In the genomic region with DNA sequence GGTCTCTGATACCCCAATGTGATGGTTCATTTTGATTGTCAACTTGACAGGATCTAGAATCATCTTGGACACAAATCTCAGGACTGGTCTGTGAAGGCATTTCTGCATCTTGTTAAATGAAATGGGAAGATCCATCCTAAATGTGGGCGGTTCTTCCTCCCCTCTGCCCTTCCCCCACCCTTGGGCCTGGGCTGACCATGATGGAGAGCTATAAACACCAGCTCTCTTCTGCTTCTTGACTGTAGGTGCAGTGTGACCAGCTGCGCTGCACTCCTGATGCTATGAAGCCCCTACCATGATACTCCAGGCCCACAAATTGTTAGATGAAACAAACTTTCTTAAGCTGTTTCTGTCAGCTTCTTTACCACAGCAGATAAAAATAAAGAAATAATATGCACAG, we compare ENCODE assay signal across 29 mouse cellular contexts. TPM values are rescaled to one million over a fixed set of nuclear protein-coding genes. Genes with fewer than 3 reads are reported as not detected.
"Had no signal": no experiment of that assay in that cellular context is flagged by ENCODE, and none has a peak within 500 bp of the region (broad histone marks: within the 10 kb centered on the region; RNA-seq: fewer than 3 reads in every experiment).

No protein-coding gene starts in this region.

- H3K4me3 ChIP-seq: forebrain, embryonic 15.5 days; heart, embryonic 10.5 days; heart, embryonic 12.5 days; kidney, embryonic 15.5 days; limb, embryonic 13.5 days; limb, embryonic 15.5 days; liver, embryonic 12.5 days had no signal

- ATAC-seq: forebrain, embryonic 15.5 days; forebrain, postnatal 0 days; intestine, embryonic 16.5 days; liver, embryonic 12.5 days had no signal

- H3K36me3 ChIP-seq: forebrain, embryonic 15.5 days; heart, embryonic 10.5 days; heart, embryonic 12.5 days; kidney, embryonic 15.5 days; limb, embryonic 13.5 days; limb, embryonic 15.5 days; liver, embryonic 12.5 days had no signal

- H3K27ac ChIP-seq: forebrain, embryonic 15.5 days; heart, embryonic 10.5 days; kidney, embryonic 15.5 days; kidney, postnatal 0 days; limb, embryonic 13.5 days; limb, embryonic 15.5 days; liver, embryonic 12.5 days; liver, embryonic 14.5 days had no signal

- DNase-seq: forebrain, postnatal 0 days; gastrocnemius, postnatal 14 days; gastrocnemius, postnatal 36 days; heart, adult 18-20 months; heart, postnatal 10 days; heart, postnatal 36 days; kidney, adult 11 months; kidney, adult 2 months; kidney, adult 9 months; kidney, postnatal 14 days; kidney, postnatal 36 days; layer of hippocampus, adult 9-11 months; layer of hippocampus, postnatal 36 days; left cerebral cortex, postnatal 4 days had no signal

- H3K9me3 ChIP-seq: forebrain, embryonic 15.5 days; heart, embryonic 10.5 days; heart, embryonic 12.5 days; kidney, embryonic 15.5 days; limb, embryonic 13.5 days; limb, embryonic 15.5 days; liver, embryonic 12.5 days had no signal

- H3K9ac ChIP-seq: forebrain, embryonic 15.5 days; forebrain, postnatal 0 days; heart, embryonic 12.5 days; kidney, embryonic 15.5 days; limb, embryonic 13.5 days; limb, embryonic 15.5 days; liver, embryonic 12.5 days; liver, embryonic 14.5 days had no signal

- H3K4me2 ChIP-seq: forebrain, embryonic 15.5 days; heart, embryonic 12.5 days; kidney, embryonic 15.5 days; limb, embryonic 13.5 days; limb, embryonic 15.5 days; liver, embryonic 12.5 days had no signal

- H3K4me1 ChIP-seq: heart, embryonic 12.5 days had no signal

RNA-seq across cellular contexts. Expression of a gene that starts 32.3 kb away (rescaled TPM):
- total RNA-seq: gastrocnemius, postnatal 14 days; heart, adult 18-20 months; heart, postnatal 10 days; heart, postnatal 36 days; liver, adult 2 months had no signal
- polyA plus RNA-seq: heart, embryonic 16.5 days; intestine, embryonic 14.5 days; kidney, adult 2 months; kidney, postnatal 0 days; liver, adult 2 months had no signal

RNA-seq across cellular contexts. Expression of a gene that starts 51.2 kb away (rescaled TPM):
- total RNA-seq: hematopoietic stem cell, adult 5-6 weeks; liver, adult 2 months had no signal
- polyA plus RNA-seq: intestine, embryonic 14.5 days; intestine, embryonic 16.5 days; kidney, postnatal 0 days; large intestine, adult 2 months; liver, adult 2 months; liver, embryonic 12.5 days; liver, embryonic 14.5 days had no signal
